Mouse (Mus musculus): ENCODE data around the gene Aup1. TPM values are rescaled to one million over a fixed set of nuclear protein-coding genes. Genes with fewer than 3 reads are reported as not detected.

The Aup1 gene
- polyA plus RNA-seq, 1 experiment = 220 TPM

DNA sequence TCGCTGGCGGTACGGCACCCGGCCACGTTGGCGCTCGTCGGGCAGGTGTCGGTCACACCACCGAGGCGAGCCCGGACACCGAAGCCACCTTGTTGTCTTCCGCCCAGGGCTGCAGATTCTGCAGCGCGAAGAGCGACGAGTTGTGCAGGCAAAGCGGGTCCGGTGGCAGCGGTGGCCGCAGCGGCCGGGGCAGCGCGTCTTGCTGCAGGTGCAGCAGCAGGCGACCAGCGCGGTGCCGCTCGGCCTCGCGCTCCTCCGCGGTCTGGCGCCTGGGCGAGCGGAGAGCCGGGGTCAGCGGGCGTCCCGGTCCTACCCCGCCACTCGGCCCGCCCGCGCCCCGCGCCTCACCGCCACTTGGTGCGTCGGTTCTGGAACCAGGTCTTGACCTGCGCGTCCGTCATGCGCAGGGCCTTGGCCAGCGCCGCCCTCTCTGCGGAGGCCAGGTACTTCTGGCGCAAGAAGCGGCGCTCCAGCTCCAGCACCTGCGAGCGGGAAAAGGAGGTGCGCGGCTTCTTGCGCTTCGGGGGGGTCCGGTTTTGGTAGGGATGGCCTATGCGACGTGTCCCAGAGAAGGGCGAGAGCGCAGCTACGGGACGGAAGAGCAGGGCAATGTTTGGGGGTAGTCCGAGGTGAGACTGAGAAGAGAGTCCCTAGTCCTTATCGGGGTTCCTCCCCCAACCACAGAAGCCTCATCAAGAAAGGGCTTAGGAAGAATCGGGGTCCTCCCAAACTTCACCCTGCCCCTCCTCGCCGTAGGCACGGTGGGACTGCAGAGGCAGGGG, 14.6 kb downstream of the Aup1 start:
- DNase-seq (ENCODE audit: extremely low spot score in 1 of 2, low spot score in 1 of 2) = no peak

DNA sequence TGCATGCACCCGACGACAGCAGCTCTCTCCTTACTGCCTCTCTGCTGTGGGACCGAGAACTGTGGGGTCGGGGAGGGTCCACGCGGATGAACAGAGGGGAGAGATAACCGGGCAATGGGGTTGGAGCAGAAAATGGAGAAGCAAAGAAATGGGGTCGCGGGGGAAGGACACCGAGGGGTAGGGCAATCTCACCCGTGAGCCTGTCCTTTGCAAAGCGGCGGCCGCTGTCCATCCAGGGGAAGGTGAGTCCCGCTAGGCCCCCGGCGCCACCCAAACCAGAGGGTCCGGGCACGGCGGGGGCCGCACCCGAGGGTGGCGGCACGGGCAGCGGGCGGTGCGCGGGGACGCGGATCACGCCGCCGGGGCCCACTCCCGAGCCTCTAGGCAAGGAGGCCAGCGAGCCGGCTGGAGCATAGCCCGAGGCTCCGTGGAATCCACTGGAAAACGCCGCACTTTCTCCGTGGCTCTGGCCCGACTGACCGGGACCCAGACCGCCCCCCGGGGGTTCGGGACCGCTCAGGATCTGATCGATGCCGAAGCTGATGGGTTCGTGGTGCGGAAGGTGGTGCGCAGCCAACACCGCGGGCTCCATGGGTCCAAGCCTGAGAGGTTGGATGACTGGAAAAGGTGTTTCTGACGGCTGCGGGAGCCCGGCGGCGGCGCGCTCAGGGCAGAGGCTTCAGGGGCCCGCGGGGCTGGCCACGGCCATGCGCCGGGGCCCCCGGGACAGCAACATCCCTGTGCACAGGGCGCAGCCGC, 15.3 kb downstream of the Aup1 start:
- DNase-seq (ENCODE audit: extremely low spot score in 1 of 2, low spot score in 1 of 2) = no peak

DNA sequence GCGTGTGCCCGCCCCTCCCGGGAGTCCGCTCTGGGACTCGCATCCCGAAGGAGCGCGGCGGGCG, 15.8 kb downstream of the Aup1 start, which contains the start of gene Tlx2:
Gene Tlx2 (minus strand): TSS at position 47 of the 64 bp plus-strand sequence.
- no peak for DNase-seq (ENCODE audit: extremely low spot score in 1 of 2, low spot score in 1 of 2)

DNA sequence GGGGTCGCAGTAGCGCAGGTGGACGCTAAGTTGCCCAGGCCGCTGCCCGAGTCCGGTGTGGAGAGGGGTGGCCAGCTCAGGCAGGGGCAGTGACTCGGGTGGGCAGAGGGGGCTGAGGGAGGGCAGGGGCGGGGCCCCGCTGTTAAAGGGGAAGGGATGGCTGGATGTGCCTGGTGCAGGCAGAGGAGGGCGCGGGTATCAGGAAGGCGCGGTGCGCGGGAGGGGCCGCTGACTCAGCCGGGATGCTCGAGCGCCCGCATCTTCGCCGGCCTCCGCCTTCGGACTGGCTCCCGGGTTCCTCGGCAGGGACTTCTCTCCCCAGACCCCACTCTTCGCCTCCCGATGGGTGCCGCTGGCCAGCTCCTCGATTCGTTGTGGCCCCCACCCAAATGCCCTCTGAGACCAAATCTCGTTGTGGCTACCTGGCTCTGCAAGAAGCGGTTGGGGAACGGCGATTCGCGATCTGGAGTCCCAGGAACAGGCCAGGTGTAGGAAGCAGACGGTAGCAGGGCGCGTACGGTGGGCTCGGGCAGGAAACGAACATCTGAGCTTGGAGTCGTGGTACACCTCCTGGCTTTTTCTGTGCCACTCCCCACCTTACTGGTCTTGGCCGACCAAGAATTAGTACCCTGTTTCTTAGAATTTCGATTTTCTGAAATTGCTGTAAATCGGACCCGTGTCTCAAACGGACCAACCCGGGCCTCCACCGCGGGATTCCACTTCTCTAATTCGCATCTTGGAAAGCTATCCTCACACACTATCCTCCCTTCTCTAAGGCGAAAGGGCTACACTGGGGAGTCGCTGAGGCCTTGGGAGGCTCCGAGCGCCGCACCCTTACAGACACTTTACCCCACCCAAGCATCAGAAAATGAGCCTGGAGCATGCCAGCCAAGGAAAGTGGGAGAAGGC, 16.2 kb downstream of the Aup1 start:
- no peak for DNase-seq (ENCODE audit: extremely low spot score in 1 of 2, low spot score in 1 of 2)

DNA sequence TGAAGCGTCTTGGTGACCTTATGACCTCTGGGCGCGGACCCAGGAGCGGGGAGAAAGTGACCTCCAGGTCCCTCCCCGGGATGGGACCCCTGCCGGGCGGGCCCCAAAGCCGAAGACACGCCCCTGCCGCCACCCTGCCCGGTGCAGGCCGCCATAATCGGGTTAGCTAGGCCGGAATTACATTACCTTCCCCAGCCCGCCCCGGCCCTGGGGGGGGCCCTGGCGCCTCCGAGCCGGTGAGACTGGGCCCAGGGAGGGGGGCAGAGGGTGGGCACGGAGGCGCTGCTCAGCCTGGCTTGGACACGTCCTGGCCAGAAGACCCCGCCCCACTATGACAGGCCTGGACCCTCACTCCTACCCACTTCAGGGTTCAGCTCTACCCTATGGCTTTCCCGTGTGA, 16.9 kb downstream of the Aup1 start:
- DNase-seq (ENCODE audit: extremely low spot score in 1 of 2, low spot score in 1 of 2) = no peak

DNA sequence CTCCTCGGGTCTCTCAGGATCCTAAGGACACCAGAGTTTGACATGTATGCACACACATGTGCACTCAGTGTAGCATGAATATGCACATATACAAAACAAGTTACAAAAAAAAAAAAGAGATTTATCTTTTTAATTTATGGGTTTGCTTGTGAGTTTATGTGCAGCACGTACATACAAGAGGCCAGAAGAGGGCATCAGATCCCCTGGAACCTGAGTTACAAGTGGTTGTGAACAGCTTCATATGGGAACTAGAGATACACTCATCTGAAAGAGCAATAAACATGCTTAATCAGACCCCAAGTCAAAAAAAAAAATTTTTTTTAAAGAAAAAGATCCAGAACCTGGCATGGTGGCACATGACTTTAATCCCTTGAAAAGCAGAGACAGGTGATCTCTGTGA, 20.7 kb downstream of the Aup1 start:
- no peak for DNase-seq (ENCODE audit: extremely low spot score in 1 of 2, low spot score in 1 of 2)

DNA sequence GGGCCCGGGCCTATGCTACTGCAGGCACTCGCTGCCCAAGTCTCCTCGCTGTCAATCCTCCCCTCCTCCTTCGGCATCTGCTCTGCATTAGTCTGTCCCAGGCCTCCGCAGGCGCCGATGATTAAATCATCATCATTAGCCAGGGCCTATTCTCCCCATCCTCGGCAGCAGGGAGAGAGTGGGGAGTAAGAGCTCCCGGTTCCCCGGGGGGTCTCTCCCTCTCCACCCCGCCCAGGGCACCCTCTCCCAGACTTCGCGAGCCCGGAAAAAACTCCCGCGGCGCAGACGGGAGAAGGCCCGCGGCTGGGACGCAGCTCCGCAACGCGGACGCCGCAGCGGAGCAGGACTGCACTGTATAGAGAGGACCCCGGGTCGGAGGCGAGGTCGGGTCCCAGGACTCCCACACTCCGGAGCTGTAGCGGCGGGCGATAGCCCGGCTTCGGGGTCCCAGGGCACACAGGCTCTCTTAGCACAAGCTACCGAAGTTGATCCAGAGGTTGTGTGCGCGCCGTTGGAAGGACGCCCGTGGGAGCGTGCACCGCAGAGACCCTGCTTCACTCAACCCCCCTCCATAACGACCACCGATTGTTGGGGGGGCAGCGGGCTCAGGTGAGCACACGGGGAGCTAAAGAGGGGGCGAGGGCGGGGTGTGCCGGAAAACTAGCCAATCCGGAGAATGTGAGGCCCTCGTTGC, 23.5 kb downstream of the Aup1 start, which contains the start of gene Pcgf1:
Gene Pcgf1 (plus strand): TSS at position 240 of the 694 bp plus-strand sequence.
- peak in 1 of 2 experiments; percentile 42 for DNase-seq (ENCODE audit: extremely low spot score in 1 of 2, low spot score in 1 of 2)

DNA sequence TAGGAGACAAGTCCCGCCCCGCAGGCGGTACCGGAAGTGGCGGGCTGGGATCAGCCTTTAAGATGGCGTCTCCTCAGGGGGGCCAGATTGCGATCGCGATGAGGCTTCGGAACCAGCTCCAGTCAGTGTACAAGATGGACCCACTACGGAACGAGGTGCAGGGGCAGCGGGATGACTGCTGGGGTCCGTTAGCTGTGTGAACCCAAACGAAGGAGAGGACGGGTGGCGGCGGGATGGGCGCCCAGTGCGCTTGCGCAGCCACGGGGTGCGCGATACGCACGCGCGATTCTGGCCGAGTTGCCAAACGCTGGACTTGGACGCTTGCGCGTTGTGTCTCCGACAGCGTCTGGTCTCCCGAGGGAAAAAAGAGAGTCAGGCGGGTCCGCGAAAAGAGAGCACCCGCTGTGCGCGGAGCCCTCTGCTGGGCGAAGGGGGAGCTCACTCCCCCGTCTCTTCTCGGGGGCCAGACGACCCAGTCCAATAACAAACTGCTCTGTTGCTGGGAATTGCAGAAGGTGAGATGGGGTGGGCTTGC, 24.1 kb downstream of the Aup1 start:
- DNase-seq (ENCODE audit: extremely low spot score in 1 of 2, low spot score in 1 of 2) = peak; percentile 96 to 100

DNA sequence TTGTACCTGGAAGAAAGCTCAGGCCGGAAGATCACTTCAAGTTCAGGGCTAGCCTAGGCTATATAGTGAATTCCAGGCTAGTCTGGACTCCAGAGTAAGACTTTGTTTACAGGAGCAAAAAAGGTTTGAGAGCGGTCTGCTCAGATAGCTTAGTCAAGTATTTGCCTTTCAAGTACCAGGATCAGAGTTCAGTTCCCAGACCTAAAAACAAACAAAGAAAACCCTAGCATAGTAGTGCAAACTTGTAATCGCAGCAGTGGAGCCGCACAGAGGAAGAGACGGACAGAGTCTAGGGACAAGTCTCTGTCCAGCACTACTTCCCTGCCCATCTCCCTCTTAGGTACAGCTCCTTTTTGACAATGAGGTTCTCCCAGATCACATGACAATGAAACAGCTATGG, 25.9 kb downstream of the Aup1 start:
- no peak for DNase-seq (ENCODE audit: extremely low spot score in 1 of 2, low spot score in 1 of 2)

DNA sequence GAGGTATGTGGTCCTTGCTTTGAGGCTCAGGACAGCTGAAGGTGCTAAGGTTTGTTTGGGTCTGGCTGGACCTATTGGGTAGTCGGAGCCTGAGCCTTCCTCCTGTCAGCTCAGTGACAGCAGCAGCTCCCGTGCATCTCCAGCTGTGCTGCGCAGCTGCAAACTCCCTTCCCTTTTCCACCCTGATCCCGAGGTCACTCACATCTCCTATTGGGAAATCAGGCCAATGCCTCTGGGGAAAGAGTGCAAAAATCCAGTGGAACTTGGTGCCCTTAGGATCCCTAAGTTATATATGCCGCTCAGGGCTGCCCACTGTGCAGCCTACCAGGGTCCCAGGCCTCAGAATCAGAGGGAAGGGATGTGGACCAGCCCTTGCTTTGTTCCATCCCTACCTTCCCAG, 29.2 kb downstream of the Aup1 start:
- DNase-seq (ENCODE audit: extremely low spot score in 1 of 2, low spot score in 1 of 2) = no peak

DNA sequence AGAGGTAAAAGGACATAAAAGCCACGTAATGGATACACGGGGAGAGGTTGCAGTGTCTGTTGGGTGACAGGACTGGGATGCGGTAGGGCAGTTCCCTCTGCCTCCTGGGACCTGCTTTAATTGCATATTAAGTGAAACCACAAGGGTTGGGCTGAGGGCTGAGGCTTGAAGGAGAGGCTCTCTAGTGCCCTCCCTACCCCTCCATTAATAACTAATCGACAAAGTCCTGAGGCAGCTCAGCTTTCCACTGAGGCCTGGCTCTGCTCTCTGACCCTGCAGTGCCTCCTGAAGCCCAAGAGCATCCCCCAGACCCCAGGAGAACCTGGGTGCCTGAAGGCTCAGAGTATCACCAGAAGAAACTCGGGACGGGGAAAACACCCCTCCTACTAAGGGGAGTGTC, 30.2 kb downstream of the Aup1 start:
- no peak for DNase-seq (ENCODE audit: extremely low spot score in 1 of 2, low spot score in 1 of 2)

DNA sequence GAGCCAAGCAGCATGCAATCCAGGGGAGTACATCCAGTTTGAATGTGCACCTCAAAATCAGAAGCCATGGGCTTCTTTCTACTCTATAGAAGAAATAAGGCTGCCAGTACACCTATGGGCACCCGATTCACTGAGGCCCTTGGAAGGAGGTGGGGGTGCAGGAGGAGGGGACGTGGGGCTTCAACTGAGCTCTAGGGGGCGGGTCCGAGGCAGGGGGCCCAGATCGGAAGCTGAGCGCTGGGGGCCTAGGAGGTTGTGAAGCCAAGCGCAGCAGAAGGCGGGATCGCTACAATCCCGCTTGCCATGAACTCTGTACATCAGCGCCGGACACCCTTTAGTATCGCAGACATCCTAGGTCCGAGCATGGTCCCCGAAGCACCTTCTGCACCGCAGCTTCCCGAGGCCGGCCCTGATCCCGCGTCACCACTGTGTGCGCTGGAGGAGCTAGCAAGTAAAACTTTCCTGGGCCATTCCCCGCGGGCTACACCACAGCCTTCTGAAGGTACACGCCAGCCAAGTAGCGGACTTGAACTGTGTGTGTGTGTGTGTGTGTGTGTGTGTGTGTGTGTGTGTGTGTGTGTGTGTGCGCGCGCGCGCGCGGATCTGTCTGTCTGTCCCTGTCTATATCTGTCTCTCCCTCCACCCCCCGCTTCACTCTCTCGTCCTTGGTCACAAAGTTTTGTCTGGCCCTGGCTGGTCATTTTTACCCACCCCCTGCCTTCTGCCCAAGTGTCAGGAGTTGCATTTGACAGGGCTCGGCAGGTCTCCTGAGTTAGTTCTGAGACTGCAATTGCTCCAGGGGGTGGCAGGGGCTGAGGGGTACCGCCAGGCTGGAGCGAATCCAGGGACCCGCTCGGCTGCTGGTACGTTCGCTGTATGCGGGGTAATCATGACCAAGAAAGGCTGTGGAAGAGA, 32.1 kb downstream of the Aup1 start, which contains the start of gene Lbx2:
Gene Lbx2 (plus strand): TSS at position 247 of the 915 bp plus-strand sequence.
- no peak for DNase-seq (ENCODE audit: extremely low spot score in 1 of 2, low spot score in 1 of 2)

DNA sequence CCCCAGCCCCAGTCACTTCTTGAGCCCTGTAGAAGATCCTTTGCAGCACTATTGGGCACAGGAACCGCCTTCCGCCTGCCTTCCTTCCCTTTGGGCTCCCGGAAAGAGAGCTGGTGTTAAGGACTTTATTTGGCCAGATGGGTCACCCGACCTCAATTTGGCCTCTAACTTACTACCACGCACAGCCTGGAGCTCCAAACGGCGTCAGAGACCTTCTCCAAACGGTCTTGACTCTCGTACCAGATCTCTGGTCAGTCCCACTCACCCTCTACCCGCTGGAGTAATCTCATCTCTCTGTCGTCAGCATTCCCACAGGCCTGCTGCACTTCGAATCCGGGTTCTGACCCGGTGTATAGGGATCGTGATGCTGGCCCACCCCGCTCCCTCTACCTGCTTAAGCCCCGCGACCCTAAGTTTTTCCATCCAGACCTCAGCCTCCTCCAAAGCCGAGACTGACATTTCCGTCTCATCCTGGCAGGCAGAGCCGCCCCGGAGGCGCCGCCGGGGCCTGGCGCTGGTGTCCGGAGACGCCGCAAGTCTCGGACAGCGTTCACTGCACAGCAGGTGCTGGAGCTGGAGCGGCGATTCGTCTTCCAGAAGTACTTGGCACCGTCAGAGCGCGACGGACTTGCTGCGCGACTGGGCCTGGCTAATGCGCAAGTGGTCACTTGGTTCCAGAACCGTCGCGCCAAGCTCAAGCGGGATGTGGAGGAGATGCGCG, 33.0 kb downstream of the Aup1 start:
- no peak for DNase-seq (ENCODE audit: extremely low spot score in 1 of 2, low spot score in 1 of 2)

DNA sequence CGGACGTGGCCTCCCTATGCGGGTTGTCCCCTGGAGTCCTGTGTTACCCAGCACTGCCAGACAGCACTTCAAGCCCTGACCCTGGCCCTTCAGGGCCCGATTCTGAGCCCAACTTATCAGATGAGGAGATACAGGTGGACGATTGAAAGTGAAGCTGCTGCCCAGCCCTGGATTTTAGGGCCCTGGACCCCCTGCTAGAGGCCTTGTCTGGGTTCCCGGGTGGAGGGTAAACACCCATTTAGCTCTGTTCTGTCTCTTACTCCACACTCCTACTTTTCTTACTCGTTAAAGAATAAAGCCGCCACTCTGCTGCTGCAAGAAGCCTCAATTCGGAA, 33.6 kb downstream of the Aup1 start:
- DNase-seq (ENCODE audit: extremely low spot score in 1 of 2, low spot score in 1 of 2) = no peak

DNA sequence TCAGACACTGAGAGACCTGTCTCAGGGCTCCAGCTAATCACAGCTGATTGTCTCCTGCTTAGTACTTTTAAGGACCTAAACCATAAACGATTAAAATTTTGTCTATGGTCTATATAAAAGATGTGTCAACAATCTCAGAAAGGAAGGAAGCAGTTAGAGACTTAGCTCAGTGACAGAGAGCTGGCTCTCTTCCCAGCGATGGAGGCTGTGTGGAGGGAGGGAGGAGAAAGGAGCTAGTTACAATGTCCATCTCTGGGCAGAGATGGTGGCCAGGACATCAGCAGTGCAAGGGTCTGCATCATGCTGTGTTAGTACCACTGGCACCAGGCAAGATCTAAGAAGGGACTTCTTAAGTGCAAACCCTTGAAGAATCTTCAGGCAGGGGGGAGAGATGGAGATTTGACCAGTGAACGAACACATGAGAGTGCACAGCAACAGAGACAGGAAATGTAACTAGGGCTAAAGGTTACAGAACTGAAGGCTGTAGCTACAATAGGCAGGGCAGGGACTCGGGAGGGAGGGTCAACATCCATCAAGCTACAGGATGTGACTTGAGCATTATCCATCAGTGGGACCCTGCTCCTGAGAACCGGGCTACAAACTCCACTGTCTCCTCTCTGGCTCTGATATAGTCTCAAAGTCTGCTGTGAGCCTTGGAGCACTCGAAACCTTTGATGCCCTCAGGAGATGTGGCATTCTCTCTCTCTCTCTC, 38.3 kb downstream of the Aup1 start:
- no peak for DNase-seq (ENCODE audit: extremely low spot score in 1 of 2, low spot score in 1 of 2)

DNA sequence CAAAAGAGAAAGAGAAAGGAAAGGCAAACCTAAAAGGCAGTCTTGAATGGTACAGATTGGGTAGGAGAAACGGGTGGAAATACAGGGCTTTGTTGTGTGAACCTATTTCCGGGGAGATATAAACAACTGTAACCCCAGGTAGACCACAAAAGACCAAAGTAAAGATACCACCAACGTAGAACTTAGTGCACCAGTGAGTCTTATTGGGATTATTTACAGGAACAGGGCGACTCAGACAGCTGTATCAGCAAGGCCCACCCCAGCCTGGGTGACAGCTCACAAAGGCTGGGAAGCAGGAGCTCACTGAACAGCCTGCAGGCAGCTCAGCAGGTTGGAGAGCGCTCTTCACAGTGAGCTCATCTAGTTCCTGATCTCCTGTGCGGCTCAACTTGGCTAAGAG, 41.6 kb downstream of the Aup1 start:
- DNase-seq (ENCODE audit: extremely low spot score in 1 of 2, low spot score in 1 of 2) = no peak

DNA sequence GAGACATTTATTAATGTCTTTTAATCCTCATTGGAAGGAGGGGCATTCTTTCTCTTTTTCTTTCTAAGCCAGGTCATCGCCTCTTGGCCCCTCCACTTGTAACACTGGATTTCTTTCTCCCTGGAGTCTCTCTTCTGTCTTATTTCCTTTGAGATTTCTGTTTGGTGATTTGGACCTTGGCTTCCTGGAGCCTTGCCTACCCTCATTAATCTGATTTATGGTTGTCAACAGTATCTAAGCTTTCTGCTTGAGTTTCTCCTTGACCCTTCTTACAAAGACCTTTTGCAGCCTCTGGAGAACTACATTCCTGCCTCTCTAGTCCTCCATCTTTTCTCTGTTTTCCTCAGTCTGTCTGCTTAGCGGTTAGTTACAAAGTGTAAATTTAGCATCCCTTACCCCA, 44.1 kb downstream of the Aup1 start:
- no peak for DNase-seq (ENCODE audit: extremely low spot score in 1 of 2, low spot score in 1 of 2)

DNA sequence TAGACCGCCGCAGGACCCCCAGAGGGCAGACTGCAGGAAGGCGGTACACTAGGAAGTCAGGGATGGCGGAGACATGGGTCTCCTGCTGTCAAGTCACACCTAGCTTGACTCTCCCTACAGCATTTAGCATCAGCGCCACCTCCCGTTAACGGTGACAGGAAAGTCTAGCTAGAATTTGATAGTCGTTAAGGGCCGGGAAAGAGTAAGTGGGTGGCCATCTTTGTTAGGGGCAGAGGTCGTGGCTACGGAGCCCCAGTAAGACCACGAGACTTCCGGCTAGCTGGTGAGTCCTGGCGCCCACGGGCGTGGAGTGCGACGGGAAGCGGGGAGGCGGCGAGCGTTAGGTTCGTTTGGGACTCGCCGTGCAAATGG, 47.0 kb downstream of the Aup1 start, which contains the start of the genes Ccdc142 and Gm42688:
Gene Ccdc142 (plus strand): TSS at position 286 of the 372 bp plus-strand sequence.
Gene Gm42688 (plus strand): TSS at position 302 of the 372 bp plus-strand sequence.
- peak; percentile 88 to 93 for DNase-seq (ENCODE audit: extremely low spot score in 1 of 2, low spot score in 1 of 2)
